9 mouse cellular contexts compared by ENCODE assay signal in the genomic region with DNA sequence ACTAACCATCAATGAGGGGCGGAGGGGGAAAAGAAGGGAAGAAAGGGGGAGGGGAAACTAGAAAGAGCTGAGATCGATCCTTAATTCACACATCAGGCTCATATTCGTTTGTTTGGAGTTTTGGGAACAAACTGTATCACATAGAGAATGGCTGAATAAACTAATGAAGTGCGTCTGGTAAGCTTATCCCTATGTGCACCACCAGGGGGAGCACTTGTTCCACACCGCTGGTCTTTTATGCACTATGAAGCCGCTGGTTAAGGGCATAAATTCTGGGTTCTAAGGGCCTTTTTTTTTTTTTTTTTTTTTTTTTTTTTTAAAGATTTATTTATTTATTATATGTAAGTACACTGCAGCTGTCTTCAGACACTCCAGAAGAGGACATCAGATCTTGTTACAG. TPM values are rescaled to one million over a fixed set of nuclear protein-coding genes. Genes with fewer than 3 reads are reported as not detected.
DNase-seq lines count a peak whose midpoint lies in the region; ATAC-seq and TF ChIP-seq lines count a peak whose summit lies in the region.
"Had no signal": no experiment of that assay in that cellular context is flagged by ENCODE, and none has a peak within 500 bp of the region (broad histone marks: within the 10 kb centered on the region; RNA-seq: fewer than 3 reads in every experiment).

No protein-coding gene starts in this region.

- DNase-seq in left cerebral cortex, adult 2 months (ENCODE audit: extremely low spot score in 1 of 2, low spot score in 2 of 2): peak; percentile 65 to 67
- DNase-seq in left cerebral cortex, adult 11 months (ENCODE audit: low spot score): no peak
- DNase-seq in heart, postnatal 10 days: peak; percentile 68 to 83
- peak; percentile 44 to 79 for DNase-seq in layer of hippocampus, postnatal 25 days (ENCODE audit: extremely low spot score in 1 of 2, low spot score in 1 of 2)
- DNase-seq in midbrain, embryonic 10.5 days (ENCODE audit: low spot score): peak; percentile 71
- peak; percentile 78 for DNase-seq in stomach, postnatal 0 days (ENCODE audit: low spot score)

- TF ChIP-seq CTCF in left cerebral cortex, adult 2 months (IDR thresholded peaks at IDR 0.05): peak; percentile 71
- TF ChIP-seq CTCF in cortical plate, adult 2 months (IDR thresholded peaks at IDR 0.05; ENCODE audit: extremely low read depth, insufficient read depth, low read length): peak; percentile 95
- peak; percentile 88 for TF ChIP-seq CTCF in stomach, postnatal 0 days (IDR thresholded peaks at IDR 0.05; ENCODE audit: low read depth)

- H3K27me3 ChIP-seq in midbrain, embryonic 10.5 days (ENCODE audit: low read depth, poor library complexity, severe bottlenecking): no peaks in the 10 kb centered on the region
- no peaks in the 10 kb centered on the region for H3K27me3 ChIP-seq in stomach, postnatal 0 days (ENCODE audit: control insufficient read depth, insufficient read depth, low read length)
- H3K27me3 ChIP-seq: embryonic facial prominence, embryonic 15.5 days had no signal

- TF ChIP-seq POLR2A in cortical plate, adult 2 months (IDR thresholded peaks at IDR 0.05; ENCODE audit: extremely low read depth, insufficient read depth, low read length): no peak

- peak; percentile 77 for ATAC-seq in activated CD4-positive, CD25-positive, alpha-beta regulatory T cell, adult 4 months
- peak; percentile 43; the same call in 1 of the 2 replicates for ATAC-seq in stomach, postnatal 0 days (ENCODE audit: low FRiP score, low TSS enrichment)

- no peak overlapping the region for H3K4me3 ChIP-seq in left cerebral cortex, adult 2 months
- no peak overlapping the region for H3K4me3 ChIP-seq in cortical plate, adult 2 months (ENCODE audit: insufficient read depth, low read length)
- no peak overlapping the region for H3K4me3 ChIP-seq in midbrain, embryonic 10.5 days
- no peak overlapping the region for H3K4me3 ChIP-seq in stomach, postnatal 0 days (ENCODE audit: low read depth, low read length)
- H3K4me3 ChIP-seq: embryonic facial prominence, embryonic 15.5 days had no signal

- no peaks in the 10 kb centered on the region for H3K4me1 ChIP-seq in cortical plate, adult 2 months (ENCODE audit: control insufficient read depth, insufficient read depth, low read length)
- peaks cover 26% of the 10 kb centered on the region for H3K4me1 ChIP-seq in midbrain, embryonic 10.5 days
- H3K4me1 ChIP-seq in stomach, postnatal 0 days (replicated peaks; ENCODE audit: control insufficient read depth, insufficient read depth): no peaks in the 10 kb centered on the region; the same call in 1 of the 2 replicates

- no peaks in the 10 kb centered on the region for H3K36me3 ChIP-seq in midbrain, embryonic 10.5 days
- H3K36me3 ChIP-seq in stomach, postnatal 0 days (ENCODE audit: control insufficient read depth, insufficient read depth, low read length): no peaks in the 10 kb centered on the region
- H3K36me3 ChIP-seq: embryonic facial prominence, embryonic 15.5 days had no signal

- H3K27ac ChIP-seq in left cerebral cortex, adult 2 months: no peak overlapping the region
- no peak overlapping the region for H3K27ac ChIP-seq in cortical plate, adult 2 months (ENCODE audit: insufficient read depth, low read length)
- H3K27ac ChIP-seq in midbrain, embryonic 10.5 days (replicated peaks): no peak overlapping the region
- H3K27ac ChIP-seq in stomach, postnatal 0 days (replicated peaks): no peak overlapping the region
- H3K27ac ChIP-seq: embryonic facial prominence, embryonic 15.5 days had no signal

- H3K4me2 ChIP-seq in stomach, postnatal 0 days (replicated peaks; ENCODE audit: low read depth): no peak overlapping the region
- H3K4me2 ChIP-seq: embryonic facial prominence, embryonic 15.5 days had no signal

- no peak overlapping the region for H3K9ac ChIP-seq in stomach, postnatal 0 days (ENCODE audit: low read length)
- H3K9ac ChIP-seq: embryonic facial prominence, embryonic 15.5 days had no signal

- intact Hi-C loops in left cerebral cortex, adult 2 months (cut with DNase I): loop anchor here (1.0 to 5.0 kb wide), 4 partner anchors 22 to 146 kb away; a partner anchor contains a TSS
- intact Hi-C loops in heart, postnatal 10 days (cut with DNase I): loop anchor here (1.0 to 5.0 kb wide), 5 partner anchors 23 to 144 kb away; a partner anchor contains a TSS

- no peaks in the 10 kb centered on the region for H3K9me3 ChIP-seq in midbrain, embryonic 10.5 days (replicated peaks)
- H3K9me3 ChIP-seq in stomach, postnatal 0 days (ENCODE audit: control insufficient read depth, low read length): no peaks in the 10 kb centered on the region
- H3K9me3 ChIP-seq: embryonic facial prominence, embryonic 15.5 days had no signal

- 22% methylated on average over 6 of the region's 6 CpGs for WGBS in midbrain, embryonic 10.5 days
- 13% methylated on average over 6 of the region's 6 CpGs for WGBS in stomach, postnatal 0 days

- no peak for TF ChIP-seq EP300 in stomach, postnatal 0 days (optimal IDR thresholded peaks at IDR 0.05)

RNA-seq across cellular contexts. Expression of a gene that starts 18.3 kb away (rescaled TPM):
- total RNA-seq in left cerebral cortex, adult 2 months (2021): 10 to 100 TPM; 31.0 to 32.8 TPM
- polyA plus RNA-seq in activated CD4-positive, CD25-positive, alpha-beta regulatory T cell, adult 4 months (2017; shearing (Covaris generic)): 10 to 100 TPM; 11.5 to 11.9 TPM
- polyA plus RNA-seq in cortical plate, adult 2 months (2012; rRNA removed): 24.5 and 26.4 TPM in 2 replicates
- total RNA-seq in heart, postnatal 10 days (2021): 100 to 1,000 TPM; 204 to 224 TPM
- 10 to 100 TPM; 26.9 to 31.4 TPM for total RNA-seq in layer of hippocampus, postnatal 25 days (2021)
- polyA plus RNA-seq in midbrain, embryonic 10.5 days (2016; fragmentation: Nextera tagmentation; extraction: Ambion mirVana): 50.9 and 55.7 TPM in 2 replicates
- 34.6 and 35.4 TPM in 2 replicates for polyA plus RNA-seq in stomach, postnatal 0 days (2015; fragmentation: Nextera tagmentation; extraction: Ambion mirVana)

RNA-seq across cellular contexts. Expression of a gene that starts 22.2 kb away (rescaled TPM):
- total RNA-seq in left cerebral cortex, adult 2 months (2021): 10 to 100 TPM; 15.6 to 16.6 TPM
- polyA plus RNA-seq in activated CD4-positive, CD25-positive, alpha-beta regulatory T cell, adult 4 months (2017; shearing (Covaris generic)): under 1 TPM in 1 of 2 experiments, not detected in 1; 0.41 TPM
- polyA plus RNA-seq in cortical plate, adult 2 months (2012; rRNA removed): 6.2 and 7.1 TPM in 2 replicates
- total RNA-seq in heart, postnatal 10 days (2021): under 1 TPM; 0.32 to 0.91 TPM
- total RNA-seq in layer of hippocampus, postnatal 25 days (2021): 10 to 100 TPM; 15.7 to 17.4 TPM
- polyA plus RNA-seq in midbrain, embryonic 10.5 days (2016; fragmentation: Nextera tagmentation; extraction: Ambion mirVana): 15.4 and 18.1 TPM in 2 replicates
- polyA plus RNA-seq in stomach, postnatal 0 days (2015; fragmentation: Nextera tagmentation; extraction: Ambion mirVana): 1.4 TPM in 2 replicates

RNA-seq across cellular contexts. Expression of a gene that starts 37.0 kb away (rescaled TPM):
- 10 to 100 TPM; 38.2 to 42.1 TPM for total RNA-seq in left cerebral cortex, adult 2 months (2021)
- polyA plus RNA-seq in activated CD4-positive, CD25-positive, alpha-beta regulatory T cell, adult 4 months (2017; shearing (Covaris generic)): 10 to 100 TPM; 52.5 to 58.8 TPM
- polyA plus RNA-seq in cortical plate, adult 2 months (2012; rRNA removed): 57.8 and 58.0 TPM in 2 replicates
- 10 to 100 TPM; 36.3 to 36.7 TPM for total RNA-seq in heart, postnatal 10 days (2021)
- total RNA-seq in layer of hippocampus, postnatal 25 days (2021): 10 to 100 TPM; 37.6 to 39.4 TPM
- 60.5 and 62.6 TPM in 2 replicates for polyA plus RNA-seq in midbrain, embryonic 10.5 days (2016; fragmentation: Nextera tagmentation; extraction: Ambion mirVana)
- 36.3 and 38.8 TPM in 2 replicates for polyA plus RNA-seq in stomach, postnatal 0 days (2015; fragmentation: Nextera tagmentation; extraction: Ambion mirVana)
